Mouse (Mus musculus) ovary, adult 18-20 months (tissue): ENCODE data around the gene Ndufaf8.

Experiments used
- DNase-seq: peaks from one replicate; pipeline ENCODE4 v3.0.0; 2022; ENCODE audit warnings: low spot score, mixed read lengths

The Ndufaf8 gene

DNA sequence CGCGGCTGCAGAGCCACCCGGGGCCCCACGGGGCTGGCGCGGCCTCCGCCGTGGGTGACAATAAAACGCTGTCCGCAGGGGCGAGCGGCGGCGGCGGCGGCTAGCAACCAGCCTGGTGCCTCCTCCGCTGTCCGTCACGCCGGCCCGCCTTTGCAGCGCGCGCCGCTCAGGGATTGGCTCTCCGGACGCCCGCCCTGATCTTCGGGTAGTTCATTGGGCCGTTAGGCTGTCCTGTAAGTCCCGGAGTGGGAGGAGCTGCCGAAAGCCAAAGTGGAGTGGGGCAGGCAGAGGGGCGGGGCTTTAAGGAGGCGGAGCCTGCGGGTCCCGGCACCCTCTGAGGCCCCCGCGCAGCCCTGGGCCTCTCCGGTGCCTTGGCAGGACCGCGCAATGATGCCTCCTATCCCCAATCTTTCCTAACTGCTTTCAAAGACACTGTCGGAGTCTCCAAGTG is 12.0 kb upstream of the Ndufaf8 start, which contains the start of gene Cep131:
TSS of gene Cep131 (minus strand) at position 126 of the 451 bp plus-strand sequence.
- peak; percentile 97 for DNase-seq

DNA sequence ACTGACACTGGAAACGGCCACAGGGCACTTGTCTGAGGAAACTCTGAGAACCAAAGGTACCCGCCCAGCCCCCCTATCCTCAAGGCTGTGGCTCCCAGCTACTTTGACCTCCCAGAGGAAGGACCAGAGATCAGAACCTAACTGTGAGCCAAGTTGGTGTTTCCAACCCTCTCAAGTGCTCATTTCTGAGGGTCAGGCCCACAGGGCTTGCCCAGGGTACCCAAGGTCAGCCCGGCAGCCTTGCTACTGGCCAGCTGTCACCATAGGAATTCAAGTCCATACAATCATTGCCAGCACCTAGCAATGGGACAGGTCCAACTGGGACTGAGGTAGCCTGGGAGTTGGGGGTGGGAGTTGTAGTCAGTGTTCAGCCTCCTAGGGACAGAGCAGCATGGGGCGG is 8.1 kb upstream of the Ndufaf8 start:
- no peak for DNase-seq

DNA sequence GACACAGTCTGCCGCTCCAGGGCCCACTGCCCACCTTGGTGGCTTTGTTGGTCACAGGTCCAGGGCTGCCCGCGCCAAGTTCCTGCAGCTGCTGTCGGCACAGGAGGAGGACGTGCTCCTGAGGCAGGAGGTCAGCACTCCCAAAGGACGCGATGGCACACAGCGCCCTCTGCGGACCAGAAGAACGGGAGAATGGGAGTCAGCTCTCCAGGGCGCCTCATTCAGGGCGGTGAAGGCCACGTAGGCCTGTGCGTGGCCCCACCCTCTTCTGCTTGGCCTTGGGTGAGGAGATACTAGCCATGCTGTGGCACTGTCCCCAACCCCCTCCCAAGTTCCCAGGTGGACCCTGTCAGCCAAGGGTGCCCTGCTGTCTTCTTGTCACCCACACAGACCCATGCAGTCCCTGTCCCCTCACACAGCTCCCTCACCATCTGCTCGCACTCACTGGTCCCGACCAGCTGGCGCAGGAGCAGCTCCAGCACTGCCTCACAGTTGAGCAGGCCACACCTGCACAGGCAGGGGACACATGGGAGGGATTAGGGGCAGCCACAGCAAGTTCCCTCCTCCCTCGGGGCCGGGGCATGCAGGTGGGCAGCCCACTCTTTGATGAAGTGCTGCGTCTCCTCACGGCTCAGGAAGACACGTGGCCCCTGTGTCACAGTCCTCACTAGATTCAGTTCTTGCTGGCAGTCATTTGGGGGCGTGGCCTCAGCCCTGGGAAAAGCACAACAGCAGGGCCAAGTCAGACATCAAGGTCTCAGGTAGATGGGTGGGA is 5.7 kb upstream of the Ndufaf8 start:
- peak; percentile 60 for DNase-seq

DNA sequence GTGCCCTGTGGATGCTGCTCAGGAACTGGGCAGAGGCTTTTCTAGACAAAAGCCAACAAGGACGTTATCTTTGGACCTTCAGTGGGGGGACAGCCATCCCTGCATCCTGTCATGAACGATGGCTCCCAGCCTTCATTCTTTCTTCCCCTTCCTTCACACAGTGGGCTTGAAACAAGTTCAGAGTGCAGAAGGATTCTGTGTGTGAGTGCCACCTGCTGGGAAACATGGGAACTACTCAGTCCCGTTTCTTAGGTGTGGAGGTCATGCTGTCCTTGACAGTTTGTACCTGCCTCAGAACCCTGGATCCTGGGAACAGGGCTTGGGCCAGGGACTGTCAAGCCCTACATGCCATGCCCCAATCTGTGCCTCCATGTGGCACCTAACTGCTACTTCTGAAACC is 2.3 kb downstream of the Ndufaf8 start:
- no peak for DNase-seq

DNA sequence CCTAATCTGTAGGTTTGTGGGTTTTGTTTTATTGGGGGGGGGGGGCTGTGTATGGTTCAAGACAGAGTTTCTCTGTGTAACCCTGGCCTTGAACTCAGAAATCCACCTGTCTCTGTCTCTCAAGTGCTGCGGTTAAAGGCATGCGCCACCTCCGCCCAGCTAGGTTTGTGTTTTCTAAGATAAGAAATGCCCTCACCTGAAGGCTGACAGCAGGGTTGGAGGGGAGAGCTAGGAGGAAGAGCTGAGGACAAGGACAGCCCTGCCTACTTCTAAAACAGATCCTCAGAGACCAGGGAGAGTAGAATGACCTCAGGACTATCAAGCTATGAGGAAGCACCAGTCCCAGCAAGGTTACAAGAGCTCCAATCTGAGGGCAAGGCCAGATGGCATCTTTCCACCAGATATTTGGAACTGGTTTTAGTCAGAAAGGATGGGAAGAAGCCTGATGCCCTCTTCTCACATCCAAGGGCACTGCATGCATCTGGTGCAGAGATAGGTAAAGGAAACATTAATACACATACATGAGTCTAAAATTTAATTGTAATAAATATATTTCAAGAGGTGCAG is 4.8 kb downstream of the Ndufaf8 start:
- peak; percentile 55 for DNase-seq

DNA sequence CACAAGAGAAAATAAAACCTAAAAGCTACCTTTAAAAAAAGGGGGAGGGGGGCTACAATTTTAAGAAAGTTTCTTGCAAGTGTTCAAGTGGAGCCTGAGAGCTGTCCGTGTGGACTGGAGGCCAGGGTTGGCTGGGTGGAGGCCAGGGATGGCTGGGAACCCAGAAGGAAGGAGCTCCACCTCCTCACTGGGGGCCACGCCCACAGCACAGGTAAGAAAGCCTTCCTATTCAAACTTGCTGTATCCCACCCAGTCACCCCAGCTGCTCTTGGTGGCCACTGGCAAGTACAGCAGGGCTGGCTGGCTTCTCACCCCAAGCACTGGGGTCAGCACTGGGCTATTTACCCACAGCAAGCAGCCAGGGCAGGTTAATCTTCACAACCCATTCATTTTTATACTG is 8.3 kb downstream of the Ndufaf8 start:
- no peak for DNase-seq

DNA sequence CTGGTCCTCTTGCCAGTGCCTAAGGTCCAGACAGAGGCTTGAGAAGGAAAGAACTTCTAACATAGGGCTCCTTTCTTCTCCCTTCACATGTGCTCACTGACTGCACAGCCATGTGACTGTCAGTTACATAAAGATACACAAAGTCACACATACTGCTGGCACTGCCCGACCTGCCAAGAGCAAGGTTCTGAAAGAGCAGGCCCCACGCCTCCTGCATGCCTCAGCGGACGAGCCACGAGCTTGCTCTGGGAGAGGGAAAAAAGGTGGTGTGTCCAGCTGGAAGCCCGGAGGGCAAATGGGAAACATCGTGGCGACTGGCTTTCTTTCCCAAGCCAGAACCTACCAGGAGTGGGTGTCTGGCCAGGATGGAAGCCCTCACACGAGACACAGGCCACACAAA is 9.1 kb downstream of the Ndufaf8 start:
- no peak for DNase-seq

DNA sequence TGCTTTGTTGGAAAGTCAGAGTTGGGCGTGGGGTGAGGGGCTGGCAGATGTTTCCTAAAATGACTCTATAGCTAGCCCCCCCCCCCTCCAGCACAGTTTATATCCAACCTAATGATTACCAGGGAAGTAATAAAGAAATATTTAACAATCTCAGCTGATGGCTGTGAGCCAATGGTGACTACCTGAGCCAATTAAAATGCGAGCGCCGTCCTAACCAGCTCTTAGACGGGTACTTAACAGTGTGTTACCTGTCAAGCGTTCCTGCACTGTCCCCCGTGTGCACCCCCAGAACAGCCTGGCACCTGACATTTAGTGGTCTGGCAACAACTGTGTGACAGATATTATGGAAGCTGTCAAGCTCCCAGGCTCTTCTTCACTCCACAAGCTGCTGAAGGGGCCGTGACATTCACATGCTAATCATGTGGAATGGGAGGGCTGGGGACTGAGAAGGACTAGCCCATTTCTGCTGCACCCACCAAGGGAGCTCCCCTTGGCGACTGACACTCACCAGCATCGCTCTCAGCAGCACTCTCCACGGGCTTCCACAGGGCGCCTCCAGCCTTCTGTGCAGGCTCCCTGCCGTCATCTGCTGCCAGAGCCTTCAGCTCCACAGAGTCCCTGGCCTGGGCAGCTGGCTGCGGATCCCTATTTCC is 11.0 kb downstream of the Ndufaf8 start:
- DNase-seq = no peak

DNA sequence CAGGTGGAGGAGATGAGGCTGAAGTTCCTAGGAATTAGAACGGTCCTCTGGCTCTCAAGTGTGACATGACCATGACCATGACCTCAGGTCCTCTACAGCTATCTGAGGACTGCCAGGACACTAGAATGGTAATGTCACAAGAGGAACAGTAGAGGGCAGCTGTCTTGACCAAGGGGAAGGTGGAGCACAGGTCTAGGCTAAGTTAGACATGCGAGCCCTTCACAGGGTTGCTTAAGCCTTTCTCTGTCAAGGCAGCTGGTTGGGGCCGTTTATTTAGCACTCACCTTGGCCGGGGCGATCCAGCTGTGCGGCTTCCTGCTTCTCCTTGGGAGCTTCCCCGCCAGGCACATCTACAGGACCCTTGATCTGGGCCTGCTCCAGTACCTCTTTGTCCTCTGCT is 11.8 kb downstream of the Ndufaf8 start:
- no peak for DNase-seq

DNA sequence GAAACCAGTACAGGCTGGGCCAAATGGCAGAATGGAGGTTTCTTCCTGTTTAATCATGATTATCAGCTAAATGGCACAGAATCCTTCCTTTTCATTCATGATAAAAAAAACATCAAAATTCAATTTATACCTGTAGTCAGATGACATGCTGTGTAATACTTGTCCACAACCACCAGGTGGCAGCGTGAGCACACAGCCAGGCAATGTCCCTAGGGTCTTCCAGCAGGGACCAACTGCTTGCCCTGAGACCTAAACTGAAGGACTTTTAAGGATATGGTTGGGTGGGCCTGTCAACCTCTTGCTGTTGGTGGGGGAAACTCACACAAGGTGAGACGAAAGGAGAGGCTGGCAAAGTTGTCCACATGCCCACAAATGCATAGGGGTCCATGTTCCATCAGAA is 12.3 kb downstream of the Ndufaf8 start:
- DNase-seq = no peak

DNA sequence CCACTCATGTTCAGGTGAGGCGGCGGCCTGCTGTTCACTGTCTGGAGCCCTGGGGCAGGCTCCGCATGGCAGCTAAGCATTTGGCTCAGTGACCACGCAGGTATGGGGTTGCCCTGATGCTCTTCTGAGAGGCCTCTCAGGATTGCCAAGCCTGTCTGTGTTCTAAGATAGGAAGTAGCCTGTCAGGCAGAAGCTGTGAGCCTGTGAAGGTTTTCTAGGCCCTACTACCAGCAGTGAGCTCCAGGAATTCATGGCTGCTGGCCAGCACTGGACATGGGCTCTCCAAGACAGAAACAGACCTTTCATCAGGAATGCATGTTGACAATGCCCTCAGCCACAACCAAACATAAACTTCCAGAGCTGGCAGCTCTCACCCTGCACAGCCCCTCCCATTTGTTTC is 13.4 kb downstream of the Ndufaf8 start:
- no peak for DNase-seq

DNA sequence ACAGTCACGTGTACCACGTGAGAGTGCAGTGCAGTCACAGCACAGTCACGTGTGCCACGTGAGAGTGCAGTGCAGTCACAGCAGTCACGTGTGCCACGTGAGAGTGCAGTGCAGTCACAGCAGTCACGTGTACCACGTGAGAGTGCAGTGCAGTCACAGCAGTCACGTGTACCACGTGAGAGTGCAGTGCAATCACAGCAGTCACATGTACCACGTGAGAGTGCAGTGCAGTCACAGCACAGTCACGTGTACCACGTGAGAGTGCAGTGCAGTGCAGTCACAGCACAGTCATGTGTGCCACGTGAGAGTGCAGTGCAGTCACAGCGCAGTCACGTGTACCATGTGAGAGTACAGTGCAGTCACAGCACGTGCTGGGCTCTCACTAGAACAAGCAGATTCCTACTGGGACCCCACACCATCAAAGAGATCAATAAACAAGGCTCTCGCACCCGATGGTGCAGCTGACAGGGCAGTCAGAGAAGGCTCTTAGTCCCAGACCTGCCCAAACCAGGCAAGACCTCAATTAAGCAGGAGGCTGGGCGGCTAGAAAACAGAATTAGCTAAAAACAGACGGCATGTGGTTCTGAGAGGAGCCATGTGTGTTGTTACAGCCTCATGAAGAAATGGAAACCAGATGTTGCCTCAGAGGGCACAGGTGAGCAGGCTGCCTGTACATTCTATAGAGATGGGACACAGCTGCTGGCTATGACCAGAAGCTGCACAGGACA is 15.9 kb downstream of the Ndufaf8 start:
- no peak for DNase-seq

DNA sequence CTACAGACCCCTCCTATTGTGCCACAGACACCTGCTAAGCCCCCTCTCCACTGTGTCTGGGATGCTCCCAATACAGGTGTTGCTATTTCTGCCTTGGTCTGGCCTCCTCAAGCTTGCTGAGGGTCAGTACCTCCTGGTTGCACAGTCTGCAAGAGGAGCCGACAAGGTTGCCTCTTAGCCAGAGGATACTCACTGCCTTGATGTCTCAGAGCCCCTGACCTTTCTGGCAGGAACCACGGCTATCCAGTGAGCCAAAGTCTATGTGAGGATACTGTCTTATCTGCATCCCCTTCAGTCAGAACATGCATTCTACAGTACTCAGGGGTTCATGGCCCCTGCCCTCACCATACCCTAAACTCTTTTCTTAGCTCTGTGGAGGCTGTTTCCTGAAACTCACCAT is 18.9 kb downstream of the Ndufaf8 start:
- DNase-seq = no peak

DNA sequence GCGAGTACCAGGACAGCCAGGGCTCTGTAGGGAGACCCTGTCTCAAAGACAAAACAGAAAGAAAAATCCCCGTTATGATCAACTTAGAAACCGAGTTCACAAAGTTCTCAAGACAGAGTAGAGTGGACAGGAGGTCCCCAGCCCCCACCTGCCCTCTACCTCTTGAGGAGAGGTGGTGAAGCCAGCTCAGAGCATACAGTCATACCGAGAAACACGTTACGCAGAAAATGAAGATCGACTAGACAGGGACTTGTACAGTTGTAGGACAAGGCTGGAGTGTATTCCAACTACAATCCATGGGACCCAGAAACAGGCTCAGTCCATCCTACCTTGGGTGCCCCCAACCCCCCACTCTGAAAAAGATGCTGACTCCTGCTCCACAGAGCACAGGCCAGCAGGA is 20.4 kb downstream of the Ndufaf8 start:
- no peak for DNase-seq

DNA sequence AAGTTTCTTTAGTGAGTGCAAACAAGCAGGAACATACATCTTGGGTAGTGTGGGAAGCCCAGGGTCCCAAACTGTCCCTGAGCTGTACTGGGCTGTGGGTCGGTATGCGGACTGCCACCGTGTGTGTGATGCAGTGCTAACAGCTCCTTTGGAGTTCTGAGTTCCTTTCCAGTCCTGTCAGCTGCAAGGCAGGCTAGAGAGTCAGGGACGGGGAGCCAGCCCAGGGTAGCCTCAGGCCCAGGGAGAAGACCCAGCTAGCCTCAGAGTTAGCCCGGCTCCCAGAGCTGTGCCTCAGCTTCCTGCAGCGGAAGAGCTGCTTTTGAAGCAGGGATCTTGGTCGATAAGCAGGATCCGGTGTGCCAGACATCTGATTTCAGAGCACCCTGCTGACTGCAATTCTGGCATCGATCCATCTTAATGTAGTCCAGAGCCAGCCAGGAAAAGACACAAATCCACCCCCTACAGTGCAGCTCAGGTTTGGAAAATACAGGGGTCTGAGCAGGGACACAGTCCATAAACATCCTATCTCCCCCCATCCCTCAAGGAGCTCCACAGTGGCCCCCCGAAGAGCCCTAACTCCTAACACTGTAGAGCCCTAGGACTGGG is 21.3 kb downstream of the Ndufaf8 start:
- no peak for DNase-seq

DNA sequence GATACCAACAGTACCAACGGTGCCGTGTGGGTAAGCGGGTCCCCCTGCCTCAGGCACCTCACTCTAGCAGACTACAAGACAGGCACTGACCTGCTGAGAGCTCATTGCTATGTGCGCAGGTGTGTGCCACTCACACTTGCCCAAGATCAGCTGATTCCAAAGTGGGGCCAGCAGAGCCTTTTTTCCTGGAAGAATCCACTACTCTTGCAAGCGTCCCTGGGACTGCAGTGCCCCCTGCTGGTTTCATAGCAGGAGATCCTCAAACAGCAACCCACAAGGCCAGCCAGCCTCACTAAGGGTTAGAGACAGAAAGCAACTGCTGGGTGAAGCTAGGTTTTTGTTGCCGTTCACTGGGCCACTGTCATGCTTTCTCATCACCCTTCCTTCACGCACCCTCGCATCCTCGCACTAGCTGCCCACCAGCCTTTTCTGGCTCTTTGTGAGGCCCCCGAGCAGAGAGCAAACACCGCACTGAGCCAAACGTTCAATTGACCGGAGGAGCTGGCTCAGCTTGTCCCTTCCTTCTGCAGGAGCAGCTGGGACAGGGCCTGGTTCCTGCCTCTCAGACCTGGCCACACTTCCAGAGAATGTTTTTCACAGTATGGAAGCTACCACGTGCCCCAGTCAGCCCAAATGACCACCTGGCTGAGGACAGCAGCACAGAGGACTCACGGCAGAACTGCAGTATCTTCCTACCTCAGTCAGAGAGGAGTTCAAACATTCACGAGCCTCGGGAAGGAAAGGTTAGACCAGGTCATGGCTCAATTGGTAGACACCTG is 22.1 kb downstream of the Ndufaf8 start:
- DNase-seq = no peak

DNA sequence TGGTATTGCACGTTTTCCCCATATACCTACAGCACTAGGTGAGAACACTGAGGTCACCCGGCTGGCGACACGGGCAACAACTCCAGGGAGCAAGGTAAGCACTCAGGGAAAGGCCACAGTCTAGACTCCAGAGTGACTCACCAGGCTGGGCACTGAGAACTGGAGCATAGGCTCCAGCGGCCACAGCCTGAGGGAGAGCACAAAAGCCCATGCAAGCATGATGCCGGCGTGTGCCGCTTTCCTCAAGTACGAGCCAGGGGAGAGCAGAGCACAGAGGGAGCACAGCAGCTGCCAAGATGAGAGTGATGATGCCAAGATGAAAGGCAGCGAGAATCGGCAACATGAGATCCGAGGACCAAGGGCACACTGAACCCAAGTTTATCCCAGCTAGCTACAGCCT is 23.4 kb downstream of the Ndufaf8 start:
- DNase-seq = no peak

DNA sequence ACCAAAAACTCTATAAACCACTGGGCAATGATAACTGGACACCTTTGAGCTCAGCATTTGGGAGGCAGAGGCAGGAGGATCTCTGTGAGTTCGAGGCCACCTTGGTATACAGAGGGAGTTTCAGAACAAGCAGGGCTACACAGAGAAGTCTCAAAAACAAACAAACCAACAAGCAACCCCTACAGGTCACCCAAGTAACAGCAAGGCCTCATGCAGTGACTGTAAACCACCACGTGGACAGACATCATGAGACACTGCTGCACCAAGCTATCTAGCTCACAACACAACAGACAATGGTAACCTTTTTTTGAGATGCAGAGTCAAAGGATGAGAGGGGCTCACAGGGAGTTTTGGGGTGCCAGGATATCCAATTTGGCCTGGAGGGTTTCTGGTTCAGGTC is 28.1 kb downstream of the Ndufaf8 start:
- DNase-seq = no peak

DNA sequence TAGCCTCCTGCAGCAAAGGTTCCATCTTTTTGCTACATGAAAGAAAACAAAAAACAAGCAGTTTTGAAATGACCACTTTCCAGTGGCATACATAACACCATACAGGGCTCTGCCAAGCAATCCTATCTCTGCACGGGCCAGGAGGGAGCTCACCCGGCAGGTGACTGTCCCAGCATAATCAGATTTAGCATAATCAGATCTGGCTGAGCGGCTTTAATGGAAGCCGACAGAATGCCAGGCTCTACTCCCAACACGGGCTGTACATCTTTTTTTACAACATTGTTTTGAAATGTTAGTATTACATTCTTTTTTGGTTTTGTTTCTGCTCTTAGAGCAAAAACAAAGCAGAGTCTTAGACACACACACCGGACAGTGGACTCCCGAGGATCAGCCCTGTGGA is 30.6 kb downstream of the Ndufaf8 start:
- DNase-seq = no peak

DNA sequence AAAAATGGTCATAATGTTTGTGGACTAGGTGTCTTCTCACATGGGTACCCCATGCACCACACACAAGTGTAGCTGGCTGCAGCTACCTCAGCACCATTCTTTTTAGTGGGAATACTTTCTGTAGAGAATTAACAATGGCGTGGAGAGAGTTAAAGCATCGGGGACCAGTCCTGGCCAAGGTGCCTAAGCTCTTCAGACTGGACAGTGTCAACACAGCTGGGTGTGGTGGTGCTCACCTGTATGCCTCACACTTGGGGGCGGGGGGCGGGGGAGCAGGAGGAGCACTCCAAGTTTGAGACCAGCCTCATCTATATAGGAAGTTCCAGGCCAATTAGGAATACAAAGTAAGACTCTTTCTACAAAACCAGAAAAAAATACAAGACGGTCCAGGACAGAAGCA is 35.4 kb downstream of the Ndufaf8 start:
- no peak for DNase-seq

DNA sequence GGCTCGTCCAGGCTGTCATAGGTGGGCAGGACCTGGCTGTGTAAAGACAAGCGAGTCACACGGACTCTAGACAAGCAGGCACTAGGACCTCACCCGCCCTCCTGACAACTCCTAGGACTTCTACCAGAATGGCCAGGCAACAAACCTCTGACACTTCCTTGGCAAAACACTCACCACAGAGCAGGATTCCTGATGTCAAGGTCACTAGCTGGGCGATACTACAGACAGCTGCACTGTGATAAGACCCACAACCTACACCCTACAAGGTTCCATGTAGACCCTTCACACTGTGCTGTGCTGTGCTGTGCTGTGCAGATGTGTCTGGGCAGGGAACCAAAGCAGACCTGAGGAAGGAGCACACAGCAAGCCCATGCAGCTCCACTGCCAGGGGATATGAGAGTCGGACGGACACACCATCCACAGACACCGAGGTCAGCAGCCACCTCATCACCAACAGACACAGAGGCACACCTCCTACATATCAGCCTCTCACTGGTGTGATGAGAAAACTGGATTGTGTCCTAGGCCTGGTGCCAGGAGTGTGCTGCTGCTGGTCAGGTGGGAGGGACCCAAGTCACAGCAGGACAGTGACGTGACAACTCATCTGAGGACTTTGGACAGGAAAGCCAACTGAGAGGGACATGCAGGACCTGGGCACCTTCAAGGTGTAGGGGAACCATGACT is 36.3 kb downstream of the Ndufaf8 start:
- no peak for DNase-seq
